Mouse (Mus musculus): ENCODE measurements at regions not wholly inside any gene's neighbourhood (a gene's known extent, or its start where the extent isn't known, plus 50 kb on each side); places are given as distances from the start of the nearest gene placed in this dataset.

GRCm38 (mm10) chr8:91853336-91853735 is 51.5 kb upstream of the Irx3 start:
- Histone ChIP-seq H3K9ac (replicated peaks) (no peak overlapping the region), H3K27me3 (ENCODE audit: control insufficient read depth, insufficient read depth, low read length) (no peaks in the 10 kb centered on the region), H3K4me2 (ENCODE audit: low read depth) (no peak overlapping the region), H3K4me1 (replicated peaks; ENCODE audit: control insufficient read depth in 2 of 2, insufficient read depth in 2 of 2, low read length in 1 of 2) (0 out of 4 replicates have a peak, but pooled peaks cover 0 to 3% of the 10 kb centered on the region in 2 experiments), H3K36me3 (replicated peaks; ENCODE audit: control insufficient read depth, insufficient read depth, low read depth) (no peaks in the 10 kb centered on the region), H3K9me3 (ENCODE audit: control insufficient read depth, low read length) (no peaks in the 10 kb centered on the region), H3K4me3 (ENCODE audit: insufficient read depth in 1 of 2, low read depth in 2 of 2, low read length in 2 of 2) (no peak overlapping the region), H3K27ac (no peak overlapping the region)
- TF ChIP-seq EP300 (IDR thresholded peaks at IDR 0.05; ENCODE audit: low read depth) (no peak), CTCF (IDR thresholded peaks at IDR 0.05; ENCODE audit: low read depth) (no peak)
- ATAC-seq (ENCODE audit: insufficient read depth) (no peak), DNase-seq (ENCODE audit: low read depth in 3 of 3, low spot score in 3 of 3) (no peak)
- WGBS (ENCODE audit: insufficient replicate concordance) = 48% methylated on average over 4 of the region's 4 CpGs
